Comparison of ENCODE assay signal across 18 mouse cellular contexts in the genomic region with DNA sequence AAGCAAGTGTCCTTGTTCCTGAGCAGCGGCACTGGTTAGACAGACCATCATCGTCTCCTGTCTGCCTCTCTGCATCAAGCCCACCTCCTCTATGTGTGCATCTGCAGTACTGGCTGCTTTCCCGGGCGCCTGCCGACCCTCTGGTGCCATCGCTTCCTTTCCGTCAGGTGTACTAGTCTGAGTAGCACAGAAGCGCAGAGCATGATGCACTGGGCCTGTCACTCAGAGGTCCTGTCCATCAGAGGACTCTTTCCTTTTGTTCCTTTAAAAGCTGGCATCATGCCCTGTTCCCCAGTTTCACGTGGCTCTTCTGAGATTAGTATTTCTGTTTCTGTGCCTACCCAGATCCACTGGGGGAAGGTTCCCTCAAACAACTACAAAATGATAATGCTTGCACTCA.
DNase-seq lines count a peak whose midpoint lies in the region; ATAC-seq and TF ChIP-seq lines count a peak whose summit lies in the region.
"Had no signal": no experiment of that assay in that cellular context is flagged by ENCODE, and none has a peak within 500 bp of the region (broad histone marks: within the 10 kb centered on the region; RNA-seq: fewer than 3 reads in every experiment).

No protein-coding gene starts in this region.

- no peak overlapping the region for H3K9ac ChIP-seq in forebrain, embryonic 13.5 days
- no peak overlapping the region for H3K9ac ChIP-seq in forebrain, postnatal 0 days
- H3K9ac ChIP-seq in forebrain, embryonic 16.5 days (replicated peaks; ENCODE audit: low read depth, low read length) = no peak overlapping the region
- no peak overlapping the region; the same call in 1 of the 2 replicates for H3K9ac ChIP-seq in neural tube, embryonic 14.5 days (replicated peaks; ENCODE audit: low read depth, low read length)
- H3K9ac ChIP-seq: intestine, embryonic 15.5 days; limb, embryonic 12.5 days; liver, embryonic 13.5 days; lung, embryonic 15.5 days had no signal

- no peak overlapping the region for H3K4me3 ChIP-seq in forebrain, embryonic 13.5 days
- no peak overlapping the region for H3K4me3 ChIP-seq in forebrain, postnatal 0 days (ENCODE audit: low read depth, low read length)
- H3K4me3 ChIP-seq in left cerebral cortex, adult 2 months = no peak overlapping the region
- no peak overlapping the region for H3K4me3 ChIP-seq in forebrain, embryonic 16.5 days (replicated peaks; ENCODE audit: low read length)
- H3K4me3 ChIP-seq in neural tube, embryonic 14.5 days (ENCODE audit: low read depth, low read length) = no peak overlapping the region
- H3K4me3 ChIP-seq: heart, adult 2 months; intestine, embryonic 15.5 days; limb, embryonic 12.5 days; liver, embryonic 13.5 days; lung, embryonic 15.5 days had no signal

- no peak for DNase-seq in forebrain, postnatal 0 days
- DNase-seq in left cerebral cortex, adult 2 months (ENCODE audit: extremely low spot score in 1 of 2, low spot score in 2 of 2) = no peak
- no peak for DNase-seq in left cerebral cortex, postnatal 36 days (ENCODE audit: low spot score in 2 of 2)
- DNase-seq in spleen, adult 18-20 months = no peak
- DNase-seq: adrenal gland, postnatal 14 days; B cell, adult 2 months; cerebellum, adult 9-11 months; gastrocnemius, postnatal 14 days; heart, adult 2 months; heart, postnatal 10 days; liver, embryonic 13.5 days; thymus, adult 18-20 months had no signal

- no peak for TF ChIP-seq CTCF in forebrain, postnatal 0 days (IDR thresholded peaks at IDR 0.05; ENCODE audit: low read depth)
- TF ChIP-seq CTCF in left cerebral cortex, adult 2 months (IDR thresholded peaks at IDR 0.05) = no peak

- intact Hi-C loops in left cerebral cortex, adult 2 months (cut with DNase I) = no loop called here
- intact Hi-C loops in left cerebral cortex, postnatal 36 days (cut with DNase I) = no loop called here

- H3K4me2 ChIP-seq in forebrain, embryonic 13.5 days = no peak overlapping the region
- no peak overlapping the region for H3K4me2 ChIP-seq in forebrain, postnatal 0 days (ENCODE audit: low read depth)
- no peak overlapping the region for H3K4me2 ChIP-seq in forebrain, embryonic 16.5 days (ENCODE audit: low read length)
- no peak overlapping the region for H3K4me2 ChIP-seq in neural tube, embryonic 14.5 days (ENCODE audit: low read depth, low read length)
- H3K4me2 ChIP-seq: intestine, embryonic 15.5 days; limb, embryonic 12.5 days; liver, embryonic 13.5 days; lung, embryonic 15.5 days had no signal

- H3K27ac ChIP-seq in forebrain, embryonic 13.5 days = peak overlapping the region; percentile 5; the same call in 1 of the 2 replicates
- H3K27ac ChIP-seq in forebrain, postnatal 0 days (ENCODE audit: low read depth, low read length) = no peak overlapping the region
- H3K27ac ChIP-seq in left cerebral cortex, adult 2 months = peak overlapping the region; percentile 44; the same call in 1 of the 2 replicates
- H3K27ac ChIP-seq in forebrain, embryonic 16.5 days (ENCODE audit: low read length) = no peak overlapping the region
- peak overlapping the region; percentile 53; the same call in 1 of the 2 replicates for H3K27ac ChIP-seq in neural tube, embryonic 14.5 days (ENCODE audit: low read depth, low read length)
- H3K27ac ChIP-seq: heart, adult 2 months; intestine, embryonic 15.5 days; limb, embryonic 12.5 days; liver, embryonic 13.5 days; lung, embryonic 15.5 days had no signal

- WGBS in forebrain, embryonic 13.5 days = 66% methylated on average over 9 of the region's 9 CpGs
- 42% methylated on average over 9 of the region's 9 CpGs for WGBS in forebrain, postnatal 0 days
- WGBS in forebrain, embryonic 16.5 days = 43% methylated on average over 9 of the region's 9 CpGs
- 69% methylated on average over 9 of the region's 9 CpGs for WGBS in neural tube, embryonic 14.5 days

- peaks cover 80% of the 10 kb centered on the region for H3K4me1 ChIP-seq in forebrain, embryonic 13.5 days
- peaks cover 30% of the 10 kb centered on the region for H3K4me1 ChIP-seq in forebrain, postnatal 0 days (ENCODE audit: insufficient read depth)
- H3K4me1 ChIP-seq in forebrain, embryonic 16.5 days (replicated peaks; ENCODE audit: control insufficient read depth, insufficient read depth, low read length) = peaks cover 30% of the 10 kb centered on the region
- H3K4me1 ChIP-seq in neural tube, embryonic 14.5 days (ENCODE audit: control insufficient read depth, insufficient read depth, low read length) = peaks cover 30% of the 10 kb centered on the region

- H3K27me3 ChIP-seq in forebrain, embryonic 13.5 days = no peaks in the 10 kb centered on the region
- no peaks in the 10 kb centered on the region for H3K27me3 ChIP-seq in forebrain, postnatal 0 days (ENCODE audit: insufficient read depth, low read length)
- H3K27me3 ChIP-seq in forebrain, embryonic 16.5 days (replicated peaks; ENCODE audit: control insufficient read depth, insufficient read depth, low read length) = no peaks in the 10 kb centered on the region
- H3K27me3 ChIP-seq in neural tube, embryonic 14.5 days (ENCODE audit: control insufficient read depth, insufficient read depth, low read length) = no peaks in the 10 kb centered on the region
- H3K27me3 ChIP-seq: intestine, embryonic 15.5 days; limb, embryonic 12.5 days; liver, embryonic 13.5 days; lung, embryonic 15.5 days had no signal

- ATAC-seq in forebrain, embryonic 13.5 days = peak; percentile 38; the same call in 1 of the 2 replicates
- no peak for ATAC-seq in forebrain, postnatal 0 days
- ATAC-seq in forebrain, embryonic 16.5 days = peak; percentile 27; the same call in 1 of the 2 replicates
- ATAC-seq in neural tube, embryonic 14.5 days (ENCODE audit: low read depth) = no peak
- ATAC-seq: intestine, embryonic 15.5 days had no signal

- H3K36me3 ChIP-seq in forebrain, embryonic 13.5 days (ENCODE audit: poor library complexity, severe bottlenecking) = no peaks in the 10 kb centered on the region
- H3K36me3 ChIP-seq in forebrain, postnatal 0 days (ENCODE audit: insufficient read depth) = no peaks in the 10 kb centered on the region
- no peaks in the 10 kb centered on the region for H3K36me3 ChIP-seq in forebrain, embryonic 16.5 days (ENCODE audit: control insufficient read depth, insufficient read depth)
- H3K36me3 ChIP-seq in neural tube, embryonic 14.5 days (ENCODE audit: control insufficient read depth, insufficient read depth, low read length) = no peaks in the 10 kb centered on the region
- H3K36me3 ChIP-seq: limb, embryonic 12.5 days; liver, embryonic 13.5 days; lung, embryonic 15.5 days had no signal

- H3K9me3 ChIP-seq in forebrain, embryonic 13.5 days (replicated peaks) = no peaks in the 10 kb centered on the region
- H3K9me3 ChIP-seq in forebrain, postnatal 0 days (ENCODE audit: low read length) = no peaks in the 10 kb centered on the region
- no peaks in the 10 kb centered on the region for H3K9me3 ChIP-seq in forebrain, embryonic 16.5 days (ENCODE audit: control insufficient read depth, low read length)
- no peaks in the 10 kb centered on the region for H3K9me3 ChIP-seq in neural tube, embryonic 14.5 days (ENCODE audit: control insufficient read depth, low read length)
- H3K9me3 ChIP-seq: intestine, embryonic 15.5 days; limb, embryonic 12.5 days; liver, embryonic 13.5 days; lung, embryonic 15.5 days had no signal

Comparison
In these comparisons a context has a peak if more than half of its experiments do, and no peak if none do; other contexts are left out.
1. ATAC-seq: peak in forebrain, embryonic 13.5 days (single experiment) and forebrain, embryonic 16.5 days (single experiment); none in forebrain, postnatal 0 days (single experiment) and neural tube, embryonic 14.5 days (single experiment).
2. H3K27ac ChIP-seq: peak in forebrain, embryonic 13.5 days (single experiment), left cerebral cortex, adult 2 months (single experiment) and neural tube, embryonic 14.5 days (single experiment); none in forebrain, postnatal 0 days (single experiment) and forebrain, embryonic 16.5 days (single experiment).